Mouse (Mus musculus): Measurements from ENCODE around the gene Cd38.

- TF ChIP-seq EP300 (IDR thresholded peaks at IDR 0.05; ENCODE audit: low read depth) = no peak
- TF ChIP-seq CTCF (IDR thresholded peaks at IDR 0.05; ENCODE audit: low read depth) = no peak
These were observed 46.8 kb upstream of the Cd38 start, which contains the start of gene Fbxl5 for GRCm38 (mm10) chr5:43821538-43821937.

Measured in heart, postnatal 0 days (tissue).